Mouse (Mus musculus): Measurements from ENCODE around the gene Gm10322. TPM values are rescaled to one million over a fixed set of nuclear protein-coding genes. Genes with fewer than 3 reads are reported as not detected.

Gm10322 gene
- not detected for polyA plus RNA-seq (2017; shearing (Covaris generic))

GRCm38 (mm10) chr10:59615981-59616520 lies at the start of gene Gm10322:
Gene Gm10322 (plus strand): TSS chr10:59616063.

GRCm38 (mm10) chr10:59616522-59616921 lies 659 bp downstream of the Gm10322 start, which contains the start of gene Mcu:
Gene Mcu (minus strand): TSS chr10:59616692.

Other genes with a start within 250 kb of the Gm10322 start
- gene Gm10273, start 220.4 kb upstream of the Gm10322 start, polyA plus RNA-seq (2017; shearing (Covaris generic)), result 97.4 TPM
- gene Pla2g12b, start 212.4 kb upstream of the Gm10322 start, polyA plus RNA-seq (2017; shearing (Covaris generic)), result not detected
- not detected for gene Oit3, start 174.3 kb upstream of the Gm10322 start, polyA plus RNA-seq (2017; shearing (Covaris generic))
- gene Mcu, start 629 bp downstream of the Gm10322 start, polyA plus RNA-seq (2017; shearing (Covaris generic)), result 7.8 TPM
- 74.4 TPM for gene Micu1, start 86.4 kb downstream of the Gm10322 start, polyA plus RNA-seq (2017; shearing (Covaris generic))